Mouse (Mus musculus) midbrain, embryonic 10.5 days (tissue): ENCODE data around the gene Bnip2. TPM values are rescaled to one million over a fixed set of nuclear protein-coding genes. Genes with fewer than 3 reads are reported as not detected.
"Not testable (repeated sequence)": the region's sequence is repeated elsewhere in the genome, so short reads cannot be mapped to it uniquely, and the experiment has no call there.

Experiments used
- DNase-seq: peaks from one replicate; pipeline ENCODE4 v3.0.0-alpha.2; 2017; ENCODE audit warnings: low spot score
- H3K27ac ChIP-seq: fragments of 300-500 bp; sonication (generic); replicated peaks from 2 replicates; pipeline ENCODE4 v1.5.1; 2016; ENCODE audit warnings: mild to moderate bottlenecking
- H3K27me3 ChIP-seq: fragments of 300-500 bp; sonication (generic); 2 replicates; pipeline ENCODE4 v1.6.1; 2016; ENCODE audit warnings: low read depth, mild to moderate bottlenecking; ENCODE audit not compliant: poor library complexity, severe bottlenecking
- H3K36me3 ChIP-seq: fragments of 300-500 bp; sonication (generic); 2 replicates; pipeline ENCODE4 v1.6.1; 2016; ENCODE audit warnings: mild to moderate bottlenecking, moderate library complexity
- H3K4me1 ChIP-seq: fragments of 300-500 bp; sonication (generic); 2 replicates; pipeline ENCODE4 v1.6.1; 2016
- H3K4me3 ChIP-seq: fragments of 300-500 bp; sonication (generic); 2 replicates; pipeline ENCODE4 v1.5.1; 2016; ENCODE audit warnings: mild to moderate bottlenecking, moderate library complexity
- H3K9me3 ChIP-seq: fragments of 300-500 bp; sonication (generic); replicated peaks from 2 replicates; pipeline ENCODE4 v1.6.1; 2016; ENCODE audit warnings: mild to moderate bottlenecking
- WGBS: fragments of 180-500 bp; shearing (Covaris S2); methylation state at CpG from one replicate; pipeline ENCODE4 v1.1.7; 2016; 5-methylcytosine and 5-hydroxymethylcytosine counted together
- polyA plus RNA-seq: library from polyadenylated mRNA; unstranded; fragments of >200 nt; fragmentation: Nextera tagmentation; extraction: Ambion mirVana; gene quantifications from 2 replicates; pipeline ENCODE4 v1.2.1, GENCODE M21; 2016

Gene Bnip2
- polyA plus RNA-seq, 1 experiment from 2014 or later, result 102 TPM

DNA sequence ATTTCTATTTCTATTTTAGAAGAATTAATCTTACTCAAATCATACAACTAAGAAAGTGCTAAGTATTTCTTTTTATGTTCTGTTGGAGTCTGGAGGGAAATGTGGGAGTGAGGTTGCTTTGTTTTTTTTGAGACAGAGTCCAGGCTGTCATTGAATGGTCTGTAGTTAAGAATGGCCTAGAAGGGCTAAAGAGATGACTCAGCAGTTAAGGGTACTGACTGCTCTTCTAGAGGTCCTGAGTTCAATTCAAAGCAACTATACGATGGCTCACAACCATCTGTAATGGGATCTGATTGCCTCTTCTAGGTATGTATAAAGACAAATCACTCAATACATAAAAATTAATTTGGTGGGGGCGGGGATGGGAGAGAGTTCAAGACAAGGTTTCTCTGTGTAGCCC, 26.4 kb downstream of the Bnip2 start:
- DNase-seq, result no peak
- H3K9me3 ChIP-seq, result no peaks in the 10 kb centered on the region
- no peaks in the 10 kb centered on the region for H3K27me3 ChIP-seq
- no peak overlapping the region for H3K4me3 ChIP-seq
- peaks cover 21% of the 10 kb centered on the region for H3K4me1 ChIP-seq
- H3K27ac ChIP-seq, result no peak overlapping the region
- 97% methylated on average over 2 of the region's 2 CpGs for WGBS
- H3K36me3 ChIP-seq, result peaks cover 53% of the 10 kb centered on the region

DNA sequence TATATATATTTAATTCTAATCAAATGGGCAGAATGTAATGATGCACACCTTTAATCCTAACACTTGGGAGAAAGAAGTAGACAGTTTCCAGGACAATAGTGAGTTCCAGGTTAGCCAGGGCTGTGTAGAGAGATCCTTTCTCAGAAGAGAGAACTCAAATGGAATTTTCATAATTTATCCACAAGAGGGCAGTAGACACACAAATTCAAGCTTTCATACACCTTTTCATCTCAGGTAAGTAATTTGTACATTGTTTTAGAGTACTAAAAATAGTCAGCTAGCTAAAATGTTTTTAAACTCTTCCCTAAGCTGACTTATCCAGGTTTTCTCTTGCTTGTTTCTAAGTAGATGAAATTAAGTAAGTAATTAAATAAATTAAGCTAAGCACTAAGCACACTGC, 29.6 kb downstream of the Bnip2 start:
- H3K9me3 ChIP-seq, result no peaks in the 10 kb centered on the region
- H3K27ac ChIP-seq, result no peak overlapping the region
- H3K4me1 ChIP-seq, result peaks cover 7% of the 10 kb centered on the region
- no peaks in the 10 kb centered on the region for H3K27me3 ChIP-seq
- DNase-seq, result no peak
- no peak overlapping the region for H3K4me3 ChIP-seq
- H3K36me3 ChIP-seq, result peaks cover 68% of the 10 kb centered on the region

DNA sequence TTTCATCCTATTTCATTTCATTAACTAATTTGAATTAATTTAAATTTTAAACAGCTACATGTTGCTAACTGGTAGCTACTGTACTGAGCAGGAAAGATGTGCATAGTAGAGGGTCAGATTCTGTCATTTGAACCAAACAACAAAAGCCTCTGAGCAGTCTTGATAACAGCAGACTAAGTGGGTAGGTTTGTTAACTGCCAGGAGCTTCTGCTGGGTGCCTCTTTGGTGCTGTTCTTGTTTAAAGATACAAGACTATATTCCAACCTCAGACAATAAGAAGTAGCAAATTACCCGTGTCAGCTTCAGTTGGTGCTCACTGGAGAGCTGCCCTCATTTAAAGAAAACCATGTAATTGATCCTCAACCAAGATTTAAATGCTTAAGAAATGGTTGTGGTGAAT, 32.3 kb downstream of the Bnip2 start:
- Histone ChIP-seq H3K4me3 (no peak overlapping the region), H3K9me3 (no peaks in the 10 kb centered on the region), H3K27me3 (no peaks in the 10 kb centered on the region), H3K4me1 (no peaks in the 10 kb centered on the region), H3K27ac (no peak overlapping the region), H3K36me3 (peaks cover 54% of the 10 kb centered on the region)
- 77% methylated on average over 1 of the region's 1 CpGs for WGBS
- no peak for DNase-seq

DNA sequence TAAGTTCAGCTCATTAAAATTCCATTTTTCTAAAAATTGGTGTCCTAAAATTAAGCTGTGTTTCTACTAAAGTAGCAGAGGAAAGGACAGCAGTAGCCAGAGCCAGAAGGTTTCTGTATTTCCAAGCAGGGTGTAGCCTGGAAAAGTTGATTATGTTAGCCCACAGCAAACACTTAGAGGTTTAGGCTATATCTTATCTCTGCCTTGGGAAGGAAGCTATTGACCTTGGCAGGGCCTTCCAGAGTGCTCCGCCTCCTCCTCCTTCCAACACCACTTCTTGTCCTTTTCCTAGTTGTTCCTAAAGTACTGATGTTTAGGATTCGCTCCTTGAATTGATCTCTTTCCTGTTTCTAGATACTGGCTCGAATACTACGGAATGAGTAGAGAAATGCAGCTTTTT, 32.8 kb downstream of the Bnip2 start:
- Histone ChIP-seq H3K36me3 (peaks cover 49% of the 10 kb centered on the region), H3K27me3 (no peaks in the 10 kb centered on the region), H3K4me3 (no peak overlapping the region), H3K27ac (no peak overlapping the region), H3K9me3 (no peaks in the 10 kb centered on the region), H3K4me1 (no peaks in the 10 kb centered on the region)
- 94% methylated on average over 4 of the region's 4 CpGs for WGBS
- no peak for DNase-seq

DNA sequence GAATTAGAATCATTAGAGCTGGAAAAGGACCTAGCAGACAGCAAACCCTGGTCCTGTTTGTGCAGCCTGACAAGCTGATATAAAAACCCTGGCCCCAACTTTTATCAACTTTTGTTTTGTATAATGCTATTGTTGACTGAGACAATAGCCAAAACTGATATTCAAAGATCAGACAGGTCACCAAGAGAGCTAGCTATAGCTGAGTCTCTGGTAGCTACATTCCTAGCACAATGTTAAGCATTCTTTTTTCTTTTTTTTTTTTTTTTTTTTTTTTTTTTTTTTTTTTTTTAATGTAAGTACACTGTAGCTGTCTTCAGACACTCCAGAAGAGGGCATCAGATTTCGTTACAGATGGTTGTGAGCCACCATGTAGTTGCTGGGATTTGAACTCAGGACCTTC, 34.3 kb downstream of the Bnip2 start:
- not testable (repeated sequence) for H3K27me3 ChIP-seq, H3K4me1 ChIP-seq, H3K4me3 ChIP-seq, H3K9me3 ChIP-seq, H3K27ac ChIP-seq, DNase-seq
- 80% methylated on average over 1 of the region's 1 CpGs for WGBS
- peaks cover 40% of the 10 kb centered on the region for H3K36me3 ChIP-seq

DNA sequence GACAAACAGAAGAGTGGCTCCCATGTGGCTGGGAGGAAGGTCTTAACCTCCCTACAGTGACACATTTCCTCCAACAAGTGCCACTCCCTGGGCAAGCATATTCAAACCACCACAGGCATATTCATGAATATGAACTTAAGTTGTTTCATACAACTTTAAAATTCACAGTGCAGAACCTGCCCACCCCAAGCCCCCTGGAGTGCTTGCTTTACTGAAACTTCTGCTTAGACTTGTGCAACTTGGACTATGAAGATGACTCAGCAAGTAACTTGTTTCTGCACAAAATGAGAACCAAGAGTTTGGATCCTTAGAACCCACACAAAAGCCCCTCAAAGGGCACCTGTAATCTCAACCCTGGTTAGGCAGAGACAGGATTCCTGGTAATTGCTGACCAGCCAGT, 35.4 kb downstream of the Bnip2 start:
- H3K4me1 ChIP-seq, result no peaks in the 10 kb centered on the region
- no peak overlapping the region for H3K4me3 ChIP-seq
- no peaks in the 10 kb centered on the region for H3K9me3 ChIP-seq
- no peak overlapping the region for H3K27ac ChIP-seq
- H3K36me3 ChIP-seq, result peaks cover 33% of the 10 kb centered on the region
- H3K27me3 ChIP-seq, result no peaks in the 10 kb centered on the region
- DNase-seq, result no peak

DNA sequence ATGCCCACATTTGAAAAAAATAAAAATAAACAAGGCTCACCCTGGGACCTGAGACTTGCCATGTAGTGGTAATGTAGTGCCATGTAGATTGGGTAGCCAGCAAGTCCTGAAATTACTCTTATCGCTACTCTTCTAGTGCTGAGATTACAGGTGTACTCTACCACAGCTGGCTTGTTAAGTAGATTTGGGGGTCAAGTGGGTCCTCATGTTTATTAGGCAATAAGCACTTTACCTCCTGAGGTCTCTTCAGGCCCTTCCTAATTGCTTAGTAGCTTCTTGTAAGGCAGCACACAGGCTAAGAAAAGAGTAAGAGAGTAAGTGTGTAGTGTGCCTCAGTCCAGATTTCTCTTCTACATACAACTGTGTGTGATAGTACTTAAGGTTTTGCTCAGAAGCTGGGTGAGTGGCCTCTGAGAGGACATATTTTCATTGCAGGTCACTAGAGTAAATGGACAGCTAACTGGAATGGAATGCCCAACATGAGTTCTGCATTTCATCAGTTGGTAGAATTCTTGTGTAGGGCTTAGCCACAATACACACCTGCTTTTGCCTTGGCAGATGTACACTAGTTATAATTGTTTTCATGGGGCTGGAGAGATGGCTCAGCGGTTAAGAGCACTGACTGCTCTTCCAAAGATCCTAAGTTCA, 36.2 kb downstream of the Bnip2 start:
- Histone ChIP-seq H3K4me1 (no peaks in the 10 kb centered on the region), H3K9me3 (no peaks in the 10 kb centered on the region), H3K36me3 (peaks cover 25% of the 10 kb centered on the region), H3K27ac (no peak overlapping the region), H3K27me3 (no peaks in the 10 kb centered on the region), H3K4me3 (no peak overlapping the region)
- DNase-seq, result no peak
- WGBS, result 89% methylated on average over 2 of the region's 2 CpGs

DNA sequence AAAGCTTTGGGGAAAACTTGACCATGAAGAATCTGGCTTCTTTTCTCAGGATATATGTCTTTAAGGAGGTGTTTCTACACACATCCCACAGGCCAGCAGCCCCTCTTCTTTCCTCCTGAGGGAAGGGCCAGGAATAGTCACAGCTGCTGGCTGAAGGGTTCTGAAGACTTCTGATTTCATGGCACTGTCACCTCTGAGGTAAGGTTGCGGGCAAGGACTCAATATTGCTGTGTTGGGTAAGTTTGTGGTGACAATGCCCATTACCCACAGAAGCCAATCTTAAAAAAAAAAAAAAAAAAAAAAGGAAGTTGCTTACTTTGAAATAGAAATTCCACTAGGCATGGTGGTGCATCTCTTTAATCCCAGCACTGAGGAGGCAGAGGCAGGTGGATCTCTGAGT, 42.9 kb downstream of the Bnip2 start:
- H3K27ac ChIP-seq, result no peak overlapping the region
- 94% methylated on average over 1 of the region's 1 CpGs for WGBS
- no peak for DNase-seq

DNA sequence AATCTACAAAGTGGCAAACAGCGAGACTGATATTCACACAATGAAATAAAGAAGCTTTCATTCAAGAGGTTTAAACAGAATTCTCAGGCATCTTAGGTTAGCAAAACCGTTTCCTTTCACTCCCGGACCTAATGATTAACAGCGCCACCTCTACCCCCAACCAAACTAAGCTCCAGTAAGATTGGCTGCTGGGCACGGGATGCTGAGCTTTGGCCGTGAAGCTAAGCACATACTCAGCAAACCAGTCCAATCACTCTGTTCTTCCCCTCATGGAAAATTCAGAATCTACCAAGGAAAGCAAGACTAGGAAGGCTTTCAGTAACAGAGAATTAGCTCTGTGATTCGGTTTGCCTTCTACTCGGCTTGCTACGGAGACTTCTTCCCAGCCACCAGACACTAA, 43.8 kb downstream of the Bnip2 start:
- Histone ChIP-seq H3K27ac (no peak overlapping the region), H3K9me3 (no peaks in the 10 kb centered on the region), H3K4me1 (no peaks in the 10 kb centered on the region), H3K27me3 (no peaks in the 10 kb centered on the region), H3K36me3 (no peaks in the 10 kb centered on the region), H3K4me3 (no peak overlapping the region)
- no peak for DNase-seq
- 83% methylated on average over 9 of the region's 9 CpGs for WGBS

More for the DNA sequence above, 42.9 kb downstream of the Bnip2 start:
- no peaks in the 10 kb centered on the region for H3K9me3 ChIP-seq
- H3K27me3 ChIP-seq, result no peaks in the 10 kb centered on the region
- no peaks in the 10 kb centered on the region for H3K4me1 ChIP-seq
- H3K36me3 ChIP-seq, result no peaks in the 10 kb centered on the region
- H3K4me3 ChIP-seq, result no peak overlapping the region

DNA sequence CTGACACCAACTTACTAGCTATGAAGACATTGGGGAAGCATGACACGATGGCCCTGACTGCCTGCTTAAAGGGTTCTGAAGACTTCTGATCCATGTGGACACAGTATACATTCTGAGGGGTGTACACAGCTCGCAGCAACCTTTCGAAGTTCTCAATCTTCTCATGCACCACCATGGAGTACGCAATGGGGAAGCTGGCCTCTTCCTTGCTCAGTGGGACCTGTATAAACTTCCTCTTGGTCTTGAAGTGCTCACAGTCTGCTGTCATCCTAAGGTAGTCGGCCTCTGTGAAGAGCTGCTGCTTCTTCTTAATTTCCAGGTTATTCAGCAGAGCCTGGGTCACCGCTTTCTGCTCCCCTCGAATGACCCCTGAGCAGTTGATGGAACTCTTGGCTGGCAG, 45.4 kb downstream of the Bnip2 start:
- DNase-seq, result no peak
- no peaks in the 10 kb centered on the region for H3K4me1 ChIP-seq

DNA sequence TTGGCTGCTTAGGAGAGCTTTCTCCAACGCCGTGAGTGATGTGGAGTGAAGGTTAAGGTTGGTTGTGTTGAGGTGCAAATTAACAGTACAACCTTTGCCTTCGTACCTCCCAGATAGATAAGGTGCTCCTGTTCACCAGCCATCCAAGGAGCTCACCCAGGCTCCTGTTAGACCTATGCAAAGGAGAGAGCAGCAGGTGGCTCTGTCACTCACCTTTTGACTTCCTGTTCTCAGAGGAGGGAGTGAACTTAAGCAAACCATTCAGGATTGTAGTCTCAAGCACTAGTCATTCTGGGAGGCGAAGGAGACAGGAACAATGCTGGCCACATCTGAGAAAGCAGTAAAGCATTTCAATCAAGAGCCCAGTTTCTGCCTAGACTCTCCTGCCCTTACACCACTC, 47.4 kb downstream of the Bnip2 start:
- no peak overlapping the region for H3K27ac ChIP-seq
- no peaks in the 10 kb centered on the region for H3K9me3 ChIP-seq
- H3K4me1 ChIP-seq, result no peaks in the 10 kb centered on the region
- H3K36me3 ChIP-seq, result no peaks in the 10 kb centered on the region
- H3K27me3 ChIP-seq, result no peaks in the 10 kb centered on the region
- WGBS, result 73% methylated on average over 4 of the region's 4 CpGs
- no peak overlapping the region for H3K4me3 ChIP-seq
- DNase-seq, result no peak

More for the DNA sequence above, 45.4 kb downstream of the Bnip2 start:
- H3K27me3 ChIP-seq, result no peaks in the 10 kb centered on the region
- no peak overlapping the region for H3K4me3 ChIP-seq
- H3K27ac ChIP-seq, result no peak overlapping the region
- WGBS, result 90% methylated on average over 7 of the region's 7 CpGs
- no peaks in the 10 kb centered on the region for H3K9me3 ChIP-seq
- H3K36me3 ChIP-seq, result no peaks in the 10 kb centered on the region

DNA sequence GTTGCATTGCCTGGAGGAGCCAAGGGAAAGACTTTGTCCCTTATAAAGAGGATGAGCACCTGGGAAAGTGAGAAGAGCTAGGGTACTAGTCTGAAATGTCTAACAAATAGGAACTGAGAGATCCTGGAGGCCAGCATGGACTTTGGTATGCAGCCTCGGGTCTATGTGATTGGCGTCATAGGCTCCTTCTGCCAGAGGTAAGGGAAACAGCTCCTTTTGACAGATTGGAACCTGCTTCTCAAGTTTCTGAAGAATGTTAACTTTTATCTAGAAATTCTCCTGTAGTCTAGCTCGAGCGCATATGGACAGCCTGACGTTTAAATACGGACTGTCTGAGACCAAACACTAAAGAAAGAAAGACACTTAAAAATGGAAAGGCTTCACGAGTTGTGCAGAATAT, 48.7 kb downstream of the Bnip2 start, which contains the start of gene Gcnt3:
Gcnt3 (minus strand) TSS at position 101 of the 400 bp plus-strand sequence.
- Histone ChIP-seq H3K4me1 (no peaks in the 10 kb centered on the region), H3K36me3 (no peaks in the 10 kb centered on the region)
- WGBS, result 93% methylated on average over 7 of the region's 7 CpGs

DNA sequence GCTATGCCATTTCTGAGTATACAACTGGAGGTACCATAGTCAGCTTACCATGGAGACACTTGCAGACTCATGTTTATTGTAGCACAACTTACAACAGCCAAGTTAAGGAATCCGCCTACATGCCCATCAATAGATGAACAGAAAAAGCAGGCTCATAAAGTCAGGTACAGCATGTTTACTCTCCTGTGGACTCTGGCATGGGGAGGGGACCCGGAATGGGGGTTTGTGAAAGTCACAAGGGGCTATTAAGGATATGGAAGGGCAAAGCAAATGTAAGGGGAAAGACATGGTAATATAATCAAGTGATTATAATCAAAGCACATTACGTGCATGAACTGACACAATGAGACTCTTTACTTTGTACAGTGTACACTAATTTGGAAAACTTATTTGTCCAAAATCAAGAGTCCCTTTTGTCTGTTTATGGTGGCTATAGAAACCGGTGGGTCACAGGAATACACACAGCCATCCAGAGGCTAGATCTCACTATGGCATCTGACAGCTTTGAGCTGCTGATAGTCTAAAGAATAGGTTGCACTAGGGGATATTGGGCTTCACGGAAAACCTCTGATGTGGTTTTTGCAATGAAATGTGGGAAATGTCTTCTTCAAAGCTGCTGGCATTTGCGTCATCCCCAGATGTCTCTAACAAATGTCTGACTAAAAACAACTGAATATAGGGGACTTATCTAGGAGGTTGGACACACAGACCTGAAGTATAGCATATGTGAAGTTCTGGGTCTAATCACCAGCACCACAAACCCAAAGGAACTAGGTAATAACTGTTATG, 50.5 kb downstream of the Bnip2 start:
- no peaks in the 10 kb centered on the region for H3K4me1 ChIP-seq
- no peaks in the 10 kb centered on the region for H3K9me3 ChIP-seq
- no peak overlapping the region for H3K27ac ChIP-seq
- no peaks in the 10 kb centered on the region for H3K36me3 ChIP-seq
- H3K27me3 ChIP-seq, result no peaks in the 10 kb centered on the region
- H3K4me3 ChIP-seq, result no peak overlapping the region
- DNase-seq, result no peak
- WGBS, result 89% methylated on average over 6 of the region's 6 CpGs

More for the DNA sequence above, 48.7 kb downstream of the Bnip2 start, which contains the start of gene Gcnt3:
- Histone ChIP-seq H3K9me3 (no peaks in the 10 kb centered on the region), H3K27ac (no peak within 1 kb of the TSS), H3K4me3 (no peak within 1 kb of the TSS), H3K27me3 (no peaks in the 10 kb centered on the region)
- no peak for DNase-seq
